Mouse (Mus musculus): ENCODE data around the gene Abt1. TPM values are rescaled to one million over a fixed set of nuclear protein-coding genes. Genes with fewer than 3 reads are reported as not detected.

Gene Abt1
- total and polyA plus RNA-seq, 2 experiments from 2014 or later = 6.5 to 8.2 TPM

DNA sequence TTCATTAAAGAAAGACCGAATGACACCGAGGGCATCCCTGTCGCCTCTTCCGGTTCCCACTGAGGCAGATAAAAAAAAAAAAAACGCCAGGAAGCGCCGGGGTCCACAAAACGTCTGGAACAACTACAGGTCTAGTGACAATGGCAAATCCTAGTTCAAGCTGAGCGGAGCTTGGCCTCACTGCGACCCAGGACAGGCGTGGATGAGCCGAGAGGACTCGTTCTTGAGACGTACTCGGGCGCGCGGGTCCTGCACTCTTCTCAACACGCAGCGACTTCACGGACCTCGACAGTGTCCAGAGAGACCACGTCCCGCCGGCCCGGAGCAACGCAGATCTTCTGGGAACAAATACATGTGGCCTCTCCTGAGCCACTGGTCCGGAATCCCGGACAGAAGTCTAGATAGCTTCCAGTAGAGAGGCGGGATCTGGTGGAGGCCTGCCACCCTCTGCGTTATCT, 27.4 kb downstream of the Abt1 start:
- H3K4me2 ChIP-seq (ENCODE audit: low read depth) = peak overlapping the region; percentile 76
- H3K9me3 ChIP-seq (ENCODE audit: low read length) = no peaks in the 10 kb centered on the region; the same call in 1 of the 2 replicates
- H3K27me3 ChIP-seq (ENCODE audit: insufficient read depth, low read length) = peaks cover 26% of the 10 kb centered on the region
- ATAC-seq (no peak), DNase-seq (peak; percentile 45)
- WGBS = 2% methylated on average over 31 of the region's 31 CpGs
- H3K36me3 ChIP-seq (ENCODE audit: insufficient read depth) = no peaks in the 10 kb centered on the region
- H3K9ac ChIP-seq = no peak overlapping the region
- H3K27ac ChIP-seq (ENCODE audit: low read depth, low read length) = no peak overlapping the region
- peak overlapping the region; percentile 44 for H3K4me3 ChIP-seq (ENCODE audit: low read depth, low read length)
- H3K4me1 ChIP-seq (ENCODE audit: insufficient read depth) = 0 out of 2 replicates have a peak, but pooled peaks cover 6% of the 10 kb centered on the region
- no peak for TF ChIP-seq CTCF (IDR thresholded peaks at IDR 0.05; ENCODE audit: low read depth)

DNA sequence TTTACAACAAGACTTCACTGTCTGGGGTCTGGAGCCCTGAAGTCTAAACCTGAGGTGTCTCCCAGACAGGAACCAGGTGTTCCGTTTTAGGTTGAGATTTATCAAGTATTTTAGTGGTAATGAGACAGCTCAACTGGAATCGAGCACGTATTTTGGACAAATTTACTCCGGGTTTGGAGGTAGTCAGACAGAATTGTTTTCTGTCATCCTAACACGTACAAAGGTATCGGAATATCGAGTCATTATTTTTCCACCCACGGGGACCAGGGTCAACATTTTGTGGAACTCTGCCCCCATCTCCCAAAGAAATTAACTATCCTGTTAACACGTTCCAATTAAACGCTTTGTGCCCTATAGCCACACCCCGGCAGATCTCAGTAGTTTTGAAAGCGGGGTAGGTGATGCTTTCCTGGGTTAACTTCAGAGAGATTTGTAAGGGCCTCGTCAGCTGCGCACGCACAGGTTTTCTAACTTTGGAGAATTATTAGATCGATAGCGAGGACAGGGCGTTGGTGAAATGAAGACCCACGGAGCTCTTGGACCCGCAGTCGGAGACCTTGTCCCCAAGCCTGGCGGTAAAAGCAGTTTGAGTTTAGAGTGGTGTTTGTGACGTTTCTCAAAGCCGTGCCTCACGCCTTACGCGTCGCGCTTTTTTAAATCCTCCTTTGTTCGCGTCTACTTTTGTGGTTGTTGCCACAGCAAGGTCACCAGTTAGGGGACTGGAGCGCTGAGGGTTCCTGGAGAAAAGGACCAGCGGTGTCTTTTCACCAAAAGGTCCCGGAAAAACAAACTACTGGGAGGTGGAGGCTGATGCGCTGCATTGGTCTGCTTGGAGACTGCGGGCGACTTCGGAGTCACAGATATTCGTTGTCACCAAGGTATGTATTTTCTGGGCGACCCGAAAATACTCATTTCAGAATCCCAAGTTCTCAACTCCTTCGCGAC, 28.1 kb downstream of the Abt1 start:
- H3K4me1 ChIP-seq (ENCODE audit: insufficient read depth) = 0 out of 2 replicates have a peak, but pooled peaks cover 6% of the 10 kb centered on the region
- H3K27ac ChIP-seq (ENCODE audit: low read depth, low read length) = no peak overlapping the region
- no peaks in the 10 kb centered on the region for H3K36me3 ChIP-seq (ENCODE audit: insufficient read depth)
- H3K27me3 ChIP-seq (ENCODE audit: insufficient read depth, low read length) = peaks cover 25% of the 10 kb centered on the region
- no peak for TF ChIP-seq CTCF (IDR thresholded peaks at IDR 0.05; ENCODE audit: low read depth)
- H3K4me3 ChIP-seq (ENCODE audit: low read depth, low read length) = peak overlapping the region; percentile 44
- no peak for ATAC-seq
- H3K9ac ChIP-seq = no peak overlapping the region
- no peaks in the 10 kb centered on the region for H3K9me3 ChIP-seq (ENCODE audit: low read length)
- DNase-seq = peak; percentile 57
- peak overlapping the region; percentile 76 for H3K4me2 ChIP-seq (ENCODE audit: low read depth)
- WGBS = 2% methylated on average over 43 of the region's 43 CpGs

DNA sequence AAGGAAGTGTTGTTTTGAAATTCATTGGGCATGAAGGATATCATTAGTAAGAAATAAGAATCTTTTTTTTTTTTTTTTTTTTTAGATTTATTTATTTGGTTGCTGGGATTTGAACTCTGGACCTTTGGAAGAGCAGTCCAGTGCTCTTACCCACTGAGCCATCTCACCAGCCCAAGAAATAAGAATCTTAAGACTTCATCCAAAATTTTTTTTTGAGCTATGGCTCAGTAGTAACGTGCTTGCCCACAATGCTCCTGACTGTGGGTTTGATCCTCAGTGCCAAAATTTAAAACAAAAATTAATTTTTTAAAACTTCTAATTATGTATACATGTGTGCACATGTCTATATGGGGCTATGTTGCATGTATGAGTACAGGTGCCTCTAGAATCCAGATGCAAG, 36.1 kb downstream of the Abt1 start:
- Histone ChIP-seq H3K27ac (ENCODE audit: low read depth, low read length) (no peak overlapping the region), H3K9me3 (ENCODE audit: low read length) (no peaks in the 10 kb centered on the region), H3K4me1 (ENCODE audit: insufficient read depth) (no peaks in the 10 kb centered on the region), H3K9ac (no peak overlapping the region), H3K27me3 (ENCODE audit: insufficient read depth, low read length) (no peaks in the 10 kb centered on the region), H3K36me3 (ENCODE audit: insufficient read depth) (no peaks in the 10 kb centered on the region), H3K4me2 (ENCODE audit: low read depth) (no peak overlapping the region), H3K4me3 (ENCODE audit: low read depth, low read length) (no peak overlapping the region)
- ATAC-seq (no peak), DNase-seq (no peak)
- 81% methylated on average over 1 of the region's 1 CpGs for WGBS
- TF ChIP-seq CTCF (IDR thresholded peaks at IDR 0.05; ENCODE audit: low read depth) = no peak

DNA sequence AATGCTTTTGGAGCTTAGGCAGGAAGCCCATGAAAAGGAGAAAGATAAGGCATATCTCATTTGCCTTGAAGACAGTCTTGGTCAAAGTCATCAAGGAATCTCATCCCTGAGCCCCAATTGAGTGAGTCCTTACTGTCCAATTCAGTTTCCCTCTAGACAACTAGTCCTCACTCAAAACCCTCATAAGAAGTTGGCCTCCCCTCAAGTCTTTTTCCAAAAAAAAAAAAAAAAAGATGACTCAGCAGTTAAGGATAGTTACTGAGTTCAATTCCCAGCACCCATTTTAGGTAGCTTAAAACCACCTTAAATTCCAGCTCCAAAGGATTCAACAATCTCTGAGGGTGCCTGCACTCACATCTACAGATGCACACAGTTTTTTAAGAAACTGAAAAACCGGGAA, 40.5 kb downstream of the Abt1 start:
- TF ChIP-seq CTCF (IDR thresholded peaks at IDR 0.05; ENCODE audit: low read depth) = no peak
- Histone ChIP-seq H3K4me1 (ENCODE audit: insufficient read depth) (no peaks in the 10 kb centered on the region), H3K27ac (ENCODE audit: low read depth, low read length) (no peak overlapping the region), H3K36me3 (ENCODE audit: insufficient read depth) (no peaks in the 10 kb centered on the region), H3K9ac (no peak overlapping the region), H3K4me2 (ENCODE audit: low read depth) (no peak overlapping the region), H3K9me3 (ENCODE audit: low read length) (no peaks in the 10 kb centered on the region), H3K27me3 (ENCODE audit: insufficient read depth, low read length) (no peaks in the 10 kb centered on the region), H3K4me3 (ENCODE audit: low read depth, low read length) (no peak overlapping the region)
- 65% methylated on average over 1 of the region's 1 CpGs for WGBS
- ATAC-seq (no peak), DNase-seq (no peak)

DNA sequence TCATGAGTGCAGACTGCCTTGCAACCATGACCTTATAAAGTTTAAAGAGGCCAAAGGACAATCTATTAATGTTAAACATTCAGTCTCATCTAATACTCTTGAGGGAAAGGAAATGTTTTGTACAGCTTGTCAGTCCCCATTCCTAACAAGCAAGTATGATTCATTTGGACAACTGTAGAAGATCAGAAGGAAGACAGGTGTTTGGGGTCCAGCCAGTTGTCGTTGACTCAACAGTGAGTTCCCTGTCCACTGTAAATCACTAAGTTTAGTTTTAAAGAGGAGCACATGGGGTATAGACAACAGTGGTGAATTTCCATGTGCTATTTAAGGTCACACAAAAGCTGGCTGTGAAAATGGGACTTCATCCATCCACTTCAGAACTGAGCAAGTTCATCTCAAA, 51.2 kb downstream of the Abt1 start:
- no peak for TF ChIP-seq CTCF (IDR thresholded peaks at IDR 0.05; ENCODE audit: low read depth)
- H3K27ac ChIP-seq (ENCODE audit: low read depth, low read length) = no peak overlapping the region
- H3K27me3 ChIP-seq (ENCODE audit: insufficient read depth, low read length) = no peaks in the 10 kb centered on the region
- DNase-seq (no peak), ATAC-seq (no peak)
- no peaks in the 10 kb centered on the region for H3K9me3 ChIP-seq (ENCODE audit: low read length)
- H3K4me1 ChIP-seq (ENCODE audit: insufficient read depth) = peaks cover 9% of the 10 kb centered on the region; the same call in 1 of the 2 replicates
- H3K4me2 ChIP-seq (ENCODE audit: low read depth) = no peak overlapping the region
- no peaks in the 10 kb centered on the region for H3K36me3 ChIP-seq (ENCODE audit: insufficient read depth)
- 87% methylated on average over 1 of the region's 1 CpGs for WGBS
- no peak overlapping the region for H3K9ac ChIP-seq
- H3K4me3 ChIP-seq (ENCODE audit: low read depth, low read length) = no peak overlapping the region

DNA sequence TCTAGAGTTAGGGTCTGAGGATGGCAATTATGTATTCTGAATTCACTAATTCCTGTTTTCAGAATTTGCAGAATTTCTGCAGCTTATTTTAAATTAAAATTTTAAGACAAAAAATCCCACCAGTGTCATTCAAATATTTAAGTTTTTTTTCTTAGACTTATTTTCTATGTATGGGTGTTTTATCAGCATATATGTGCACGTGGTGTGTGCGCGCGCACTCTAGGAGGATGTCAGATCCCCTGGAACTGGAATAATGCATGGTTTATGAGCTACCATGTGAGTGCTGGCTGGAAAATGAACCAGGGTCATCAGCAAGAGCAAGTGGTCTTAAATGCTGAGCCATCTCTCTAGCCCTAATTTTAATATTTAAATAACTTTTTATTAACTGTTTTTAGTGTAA, 53.6 kb downstream of the Abt1 start:
- Histone ChIP-seq H3K4me3 (ENCODE audit: low read depth, low read length) (peak overlapping the region; percentile 72; the same call in 1 of the 2 replicates), H3K4me2 (ENCODE audit: low read depth) (0 out of 2 replicates have a peak overlapping the region, but pooled peaks have one; percentile 57), H3K9me3 (ENCODE audit: low read length) (no peaks in the 10 kb centered on the region), H3K36me3 (ENCODE audit: insufficient read depth) (no peaks in the 10 kb centered on the region), H3K27ac (ENCODE audit: low read depth, low read length) (no peak overlapping the region), H3K9ac (0 out of 2 replicates have a peak overlapping the region, but pooled peaks have one; percentile 74), H3K4me1 (ENCODE audit: insufficient read depth) (peaks cover 24% of the 10 kb centered on the region; the same call in 1 of the 2 replicates), H3K27me3 (ENCODE audit: insufficient read depth, low read length) (no peaks in the 10 kb centered on the region)
- 94% methylated on average over 4 of the region's 4 CpGs for WGBS
- no peak for DNase-seq
- no peak for TF ChIP-seq CTCF (IDR thresholded peaks at IDR 0.05; ENCODE audit: low read depth)
- ATAC-seq = no peak

DNA sequence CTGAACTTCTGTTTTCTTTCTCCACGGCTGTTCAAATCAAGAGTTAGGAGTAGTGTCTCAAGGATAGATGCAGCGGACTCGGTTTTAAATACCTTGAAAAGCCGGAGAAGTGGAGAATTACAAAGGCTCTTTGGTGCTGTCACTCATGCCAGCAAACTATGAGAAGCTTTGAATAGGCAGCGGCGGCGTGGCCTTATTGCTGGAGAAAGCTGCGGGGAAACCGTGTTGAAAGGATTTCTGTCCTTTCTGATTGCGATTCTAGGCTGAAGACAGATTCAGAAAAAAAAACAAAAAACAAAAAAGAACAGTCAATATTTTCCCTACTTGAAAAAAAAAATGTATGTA, 54.3 kb downstream of the Abt1 start:
- Histone ChIP-seq H3K27ac (ENCODE audit: low read depth, low read length) (peak overlapping the region; percentile 90), H3K9ac (peak overlapping the region; percentile 74), H3K4me2 (ENCODE audit: low read depth) (peak overlapping the region; percentile 57), H3K4me3 (ENCODE audit: low read depth, low read length) (peak overlapping the region; percentile 72), H3K4me1 (ENCODE audit: insufficient read depth) (peaks cover 24% of the 10 kb centered on the region; the same call in 1 of the 2 replicates), H3K27me3 (ENCODE audit: insufficient read depth, low read length) (no peaks in the 10 kb centered on the region), H3K9me3 (ENCODE audit: low read length) (no peaks in the 10 kb centered on the region), H3K36me3 (ENCODE audit: insufficient read depth) (no peaks in the 10 kb centered on the region)
- WGBS = under 1% methylated on average over 10 of the region's 10 CpGs
- ATAC-seq = peak; percentile 21
- no peak for TF ChIP-seq CTCF (IDR thresholded peaks at IDR 0.05; ENCODE audit: low read depth)
- no peak for DNase-seq
